Mouse (Mus musculus): Measurements from ENCODE around the gene Sesn2. TPM values are rescaled to one million over a fixed set of nuclear protein-coding genes. Genes with fewer than 3 reads are reported as not detected.
"Not testable (repeated sequence)": the region's sequence is repeated elsewhere in the genome, so short reads cannot be mapped to it uniquely, and the experiment has no call there.

Gene Sesn2
- total and polyA plus RNA-seq, 3 experiments, result 9.6 to 27.5 TPM; not detected in 1

GRCm38 (mm10) chr4:132555550-132555949, 45.2 kb upstream of the Sesn2 start:
- not testable (repeated sequence) for H3K27ac ChIP-seq (ENCODE audit: control insufficient read depth, low read depth, low read length); H3K4me3 ChIP-seq (ENCODE audit: control insufficient read depth in 1 of 2, insufficient read depth in 1 of 2, low read depth in 2 of 2, low read length in 2 of 2); H3K9ac ChIP-seq (ENCODE audit: control insufficient read depth, low read depth, low read length, poor library complexity, severe bottlenecking); H3K27me3 ChIP-seq (ENCODE audit: control insufficient read depth in 1 of 2, insufficient read depth in 2 of 2, low read length in 2 of 2); H3K79me2 ChIP-seq (ENCODE audit: control insufficient read depth, insufficient read depth, low read length, poor library complexity); H3K9me3 ChIP-seq (replicated peaks; ENCODE audit: insufficient read depth, low read length)
- H3K36me3 ChIP-seq (ENCODE audit: control insufficient read depth in 1 of 2, insufficient read depth in 2 of 2, low read length in 2 of 2), result peaks cover 7 to 12% of the 10 kb centered on the region in 2 experiments
- H3K4me1 ChIP-seq (ENCODE audit: control insufficient read depth in 1 of 2, insufficient read depth in 2 of 2, low read length in 2 of 2), result peaks cover 13 to 19% of the 10 kb centered on the region in 2 experiments
- DNase-seq (ENCODE audit: low read depth, low spot score), result peak; percentile 40
- peak; percentile 81 for TF ChIP-seq ZNF384 (IDR thresholded peaks at IDR 0.05; ENCODE audit: low read depth, low read length)

- TF ChIP-seq MAFK (IDR thresholded peaks at IDR 0.05; ENCODE audit: borderline replicate concordance, low read depth, low read length), result no peak
- peak; percentile 36; the same call in 1 of the 2 replicates for TF ChIP-seq ETS1 (IDR thresholded peaks at IDR 0.05; ENCODE audit: low read depth, low read length)
- TF ChIP-seq RCOR1 (IDR thresholded peaks at IDR 0.05; ENCODE audit: low read depth, low read length), result no peak
- 0 out of 2 replicates have a peak, but pooled peaks have one; percentile 24 for TF ChIP-seq ZMIZ1 (IDR thresholded peaks at IDR 0.05; ENCODE audit: low read depth, low read length)
- TF ChIP-seq GATA1 (IDR thresholded peaks at IDR 0.05; ENCODE audit: low read depth, low read length), result peak; percentile 36
- TF ChIP-seq POLR2A (IDR thresholded peaks at IDR 0.05; ENCODE audit: control insufficient read depth in 1 of 2, insufficient read depth in 1 of 2, low read depth in 1 of 2, low read length in 2 of 2, poor library complexity in 1 of 2), result no peak
- Histone ChIP-seq H3K4me1 (ENCODE audit: control insufficient read depth in 1 of 2, insufficient read depth in 2 of 2, low read length in 2 of 2) (peaks cover 13 to 19% of the 10 kb centered on the region in 2 experiments), H3K4me3 (ENCODE audit: control insufficient read depth in 1 of 2, insufficient read depth in 1 of 2, low read depth in 2 of 2, low read length in 2 of 2) (no peak overlapping the region), H3K27ac (ENCODE audit: control insufficient read depth, low read depth, low read length) (peak overlapping the region; percentile 18), H3K9ac (ENCODE audit: control insufficient read depth, low read depth, low read length, poor library complexity, severe bottlenecking) (no peak overlapping the region), H3K9me3 (replicated peaks; ENCODE audit: insufficient read depth, low read length) (no peaks in the 10 kb centered on the region), H3K79me2 (ENCODE audit: control insufficient read depth, insufficient read depth, low read length, poor library complexity) (no peaks in the 10 kb centered on the region), H3K36me3 (ENCODE audit: control insufficient read depth in 1 of 2, insufficient read depth in 2 of 2, low read length in 2 of 2) (peaks cover 12% of the 10 kb centered on the region in 2 experiments), H3K27me3 (ENCODE audit: control insufficient read depth in 1 of 2, insufficient read depth in 2 of 2, low read length in 2 of 2) (no peaks in the 10 kb centered on the region)
- peak; percentile 58 for DNase-seq (ENCODE audit: low read depth, low spot score)
These were observed 44.4 kb upstream of the Sesn2 start for GRCm38 (mm10) chr4:132554653-132555052.

DNA sequence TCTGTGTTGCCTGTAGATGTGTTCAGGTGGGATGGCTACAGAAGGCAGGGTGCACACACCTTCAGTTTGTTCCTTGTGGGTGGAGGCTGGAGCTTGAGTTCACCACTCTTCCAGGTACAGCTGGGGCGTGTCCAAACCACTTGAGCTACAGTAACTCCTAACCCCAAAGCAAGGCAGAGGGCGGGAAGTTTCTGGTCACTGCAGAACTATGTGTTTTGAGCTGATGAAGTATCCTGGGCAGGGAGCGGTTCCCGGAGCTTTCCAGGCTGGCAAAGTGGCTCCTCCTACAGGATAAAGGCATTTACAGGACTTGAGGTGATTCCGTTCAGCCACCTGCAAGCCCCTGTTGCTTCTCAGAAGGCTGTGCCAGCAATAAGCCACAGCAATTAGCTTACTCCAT, 43.9 kb upstream of the Sesn2 start:
- no peak overlapping the region for H3K4me3 ChIP-seq (ENCODE audit: control insufficient read depth in 1 of 2, insufficient read depth in 1 of 2, low read depth in 2 of 2, low read length in 2 of 2)
- H3K4me1 ChIP-seq (ENCODE audit: control insufficient read depth in 1 of 2, insufficient read depth in 2 of 2, low read length in 2 of 2), result peaks cover 13 to 19% of the 10 kb centered on the region in 2 experiments
- H3K27me3 ChIP-seq (ENCODE audit: control insufficient read depth in 1 of 2, insufficient read depth in 2 of 2, low read length in 2 of 2), result no peaks in the 10 kb centered on the region
- H3K79me2 ChIP-seq (ENCODE audit: control insufficient read depth, insufficient read depth, low read length, poor library complexity), result no peaks in the 10 kb centered on the region
- DNase-seq (ENCODE audit: low read depth, low spot score), result peak; percentile 26
- no peak overlapping the region for H3K9ac ChIP-seq (ENCODE audit: control insufficient read depth, low read depth, low read length, poor library complexity, severe bottlenecking)
- peak overlapping the region; percentile 18 for H3K27ac ChIP-seq (ENCODE audit: control insufficient read depth, low read depth, low read length)
- TF ChIP-seq MEF2A (IDR thresholded peaks at IDR 0.05; ENCODE audit: extremely low read depth, insufficient replicate concordance, low read depth, low read length, poor library complexity, severe bottlenecking) (no peak), EP300 (IDR thresholded peaks at IDR 0.05; ENCODE audit: low read depth in 1 of 2, low read length in 2 of 2) (no peak), RCOR1 (IDR thresholded peaks at IDR 0.05; ENCODE audit: low read depth, low read length) (no peak), BHLHE40 (IDR thresholded peaks at IDR 0.05; ENCODE audit: borderline replicate concordance, low read depth, low read length) (no peak), POLR2A (IDR thresholded peaks at IDR 0.05; ENCODE audit: control insufficient read depth in 1 of 2, insufficient read depth in 1 of 2, low read depth in 1 of 2, low read length in 2 of 2, poor library complexity in 1 of 2) (no peak), GATA1 (IDR thresholded peaks at IDR 0.05; ENCODE audit: low read depth, low read length) (no peak), ZKSCAN1 (IDR thresholded peaks at IDR 0.05; ENCODE audit: low read depth, low read length) (no peak), MXI1 (IDR thresholded peaks at IDR 0.05; ENCODE audit: low read depth, low read length) (no peak), CHD1 (IDR thresholded peaks at IDR 0.05; ENCODE audit: low read depth, low read length) (no peak), ELF1 (IDR thresholded peaks at IDR 0.05; ENCODE audit: low read depth, low read length) (no peak), MAX (IDR thresholded peaks at IDR 0.05; ENCODE audit: low read length) (no peak), UBTF (IDR thresholded peaks at IDR 0.05; ENCODE audit: borderline replicate concordance, insufficient read depth, low read depth, low read length) (no peak)
- H3K36me3 ChIP-seq (ENCODE audit: control insufficient read depth in 1 of 2, insufficient read depth in 2 of 2, low read length in 2 of 2), result peaks cover 12% of the 10 kb centered on the region in 2 experiments
- H3K9me3 ChIP-seq (replicated peaks; ENCODE audit: insufficient read depth, low read length), result no peaks in the 10 kb centered on the region
